Mouse (Mus musculus) CH12.LX (cell line): Measurements from ENCODE around the gene Stox1. TPM values are rescaled to one million over a fixed set of nuclear protein-coding genes. Genes with fewer than 3 reads are reported as not detected.

Experiments
- DNase-seq: peaks from one replicate; pipeline ENCODE4 v3.0.0-alpha.2; 2013; ENCODE audit errors: extremely low read depth
- H3K27ac ChIP-seq: 2 replicates; pipeline ENCODE4 v1.5.1; 2012; ENCODE audit warnings: low read depth, mild to moderate bottlenecking, control low read depth, moderate library complexity; ENCODE audit not compliant: insufficient read depth
- H3K27me3 ChIP-seq: replicated peaks from 2 replicates; pipeline ENCODE3; 2012; ENCODE audit warnings: inconsistent platforms
- H3K36me3 ChIP-seq, 2 experiments: replicated peaks in 1 of 2; 2 replicates each; pipeline versions ENCODE3 to v1.6.1; 2012; ENCODE audit warnings: inconsistent platforms in 1 of 2, low read length in 1 of 2, mild to moderate bottlenecking in 1 of 2, mixed read lengths in 1 of 2, moderate library complexity in 1 of 2; ENCODE audit not compliant: control insufficient read depth in 1 of 2, insufficient read depth in 1 of 2
- H3K4me1 ChIP-seq, 2 experiments: 2 replicates each; pipeline ENCODE4 v1.6.1; 2012; ENCODE audit warnings: inconsistent platforms in 1 of 2, moderate library complexity in 1 of 2; ENCODE audit not compliant: insufficient read depth in 2 of 2, control insufficient read depth in 1 of 2
- H3K4me2 ChIP-seq: 2 replicates; pipeline ENCODE4 v1.6.1; 2012; ENCODE audit warnings: low read depth, mild to moderate bottlenecking, control low read depth; ENCODE audit not compliant: poor library complexity, insufficient read depth, severe bottlenecking
- H3K4me3 ChIP-seq, 3 experiments: fragments of 150-350 bp in 1 of 3; sonication (generic) in 1 of 3; replicated peaks in 1 of 3; 2 replicates each; pipeline versions ENCODE3 to v1.5.1; 2011 to 2012; ENCODE audit warnings: low read depth in 2 of 3, low read length in 2 of 3, mild to moderate bottlenecking in 2 of 3, moderate library complexity in 2 of 3, control low read depth in 1 of 3, improper control_type of control experiment in 1 of 3, inconsistent platforms in 1 of 3, mixed read lengths in 1 of 3; ENCODE audit not compliant: poor library complexity in 1 of 3
- H3K79me2 ChIP-seq: replicated peaks from 2 replicates; pipeline ENCODE4 v1.6.1; 2012; ENCODE audit warnings: mild to moderate bottlenecking, moderate library complexity; ENCODE audit not compliant: control insufficient read depth, poor library complexity, insufficient read depth, severe bottlenecking; ENCODE audit errors: extremely low read depth
- H3K9ac ChIP-seq: 2 replicates; pipeline ENCODE4 v1.6.1; 2012; ENCODE audit warnings: low read depth, mild to moderate bottlenecking, control low read depth, moderate library complexity; ENCODE audit not compliant: insufficient read depth
- H3K9me3 ChIP-seq: replicated peaks from 2 replicates; pipeline ENCODE3; 2012; ENCODE audit warnings: low read length, inconsistent platforms, mixed read lengths
- BHLHE40 ChIP-seq: IDR thresholded peaks from 2 replicates; pipeline ENCODE4 v1.6.1; 2011; ENCODE audit warnings: mild to moderate bottlenecking, low read depth, low read length, improper control_type of control experiment
- CHD1 ChIP-seq: IDR thresholded peaks from 2 replicates; pipeline ENCODE4 v1.6.1; 2012; ENCODE audit warnings: low read depth, low read length, improper control_type of control experiment, inconsistent platforms
- CHD2 ChIP-seq: IDR thresholded peaks from 2 replicates; pipeline ENCODE4 v1.6.1; 2011; ENCODE audit warnings: low read length, improper control_type of control experiment
- E2F4 ChIP-seq: IDR thresholded peaks from 2 replicates; pipeline ENCODE4 v1.6.1; 2011; ENCODE audit warnings: low read depth, low read length, improper control_type of control experiment; ENCODE audit not compliant: insufficient replicate concordance
- ELF1 ChIP-seq: IDR thresholded peaks from 2 replicates; pipeline ENCODE4 v1.6.1; 2014; ENCODE audit warnings: low read depth, mild to moderate bottlenecking, inconsistent platforms, low read length, improper control_type of control experiment
- EP300 ChIP-seq: IDR thresholded peaks from 2 replicates; pipeline ENCODE4 v1.6.1; 2011; ENCODE audit warnings: low read length, improper control_type of control experiment
- HCFC1 ChIP-seq: IDR thresholded peaks from 2 replicates; pipeline ENCODE4 v1.6.1; 2012; ENCODE audit warnings: low read depth, mild to moderate bottlenecking, inconsistent platforms, low read length, improper control_type of control experiment
- IRF4 ChIP-seq: IDR thresholded peaks from 2 replicates; pipeline ENCODE4 v1.6.1; 2014; ENCODE audit warnings: low read depth, mild to moderate bottlenecking, inconsistent platforms, low read length, improper control_type of control experiment
- JUND ChIP-seq: conservative IDR thresholded peaks from 2 replicates; pipeline ENCODE4 v1.6.1; 2011; ENCODE audit warnings: low read depth, low read length, improper control_type of control experiment
- KAT2A ChIP-seq: IDR thresholded peaks from 2 replicates; pipeline ENCODE4 v1.6.1; 2012; ENCODE audit warnings: low read length, improper control_type of control experiment, inconsistent platforms; ENCODE audit not compliant: insufficient replicate concordance
- MAX ChIP-seq: IDR thresholded peaks from 2 replicates; pipeline ENCODE4 v1.6.1; 2011; ENCODE audit warnings: low read length, improper control_type of control experiment
- MAZ ChIP-seq: IDR thresholded peaks from 2 replicates; pipeline ENCODE4 v1.6.1; 2012; ENCODE audit warnings: low read depth, mild to moderate bottlenecking, inconsistent platforms, low read length, improper control_type of control experiment, moderate library complexity
- MXI1 ChIP-seq: IDR thresholded peaks from 2 replicates; pipeline ENCODE4 v1.6.1; 2011; ENCODE audit warnings: mild to moderate bottlenecking, low read depth, low read length, improper control_type of control experiment
- MYC ChIP-seq: IDR thresholded peaks from 2 replicates; pipeline ENCODE4 v1.6.1; 2011; ENCODE audit warnings: low read depth, mild to moderate bottlenecking, improper control_type of control experiment, low read length
- NELFE ChIP-seq: IDR thresholded peaks from 2 replicates; pipeline ENCODE4 v1.6.1; 2011; ENCODE audit warnings: low read depth, low read length, improper control_type of control experiment
- POLR2AphosphoS2 ChIP-seq: IDR thresholded peaks from 2 replicates; pipeline ENCODE4 v1.6.1; 2011; ENCODE audit warnings: low read depth, low read length, improper control_type of control experiment
- RCOR1 ChIP-seq: conservative IDR thresholded peaks from 2 replicates; pipeline ENCODE4 v1.6.1; 2012; ENCODE audit warnings: low read depth, mild to moderate bottlenecking, inconsistent platforms, low read length, improper control_type of control experiment
- SMC3 ChIP-seq: IDR thresholded peaks from 2 replicates; pipeline ENCODE4 v1.6.1; 2011; ENCODE audit warnings: low read depth, low read length, improper control_type of control experiment
- TCF12 ChIP-seq: IDR thresholded peaks from 2 replicates; pipeline ENCODE4 v1.6.1; 2014; ENCODE audit warnings: low read depth, mild to moderate bottlenecking, inconsistent platforms, low read length, improper control_type of control experiment
- USF2 ChIP-seq: conservative IDR thresholded peaks from 2 replicates; pipeline ENCODE4 v1.6.1; 2011; ENCODE audit warnings: low read depth, low read length, improper control_type of control experiment
- ZC3H11A ChIP-seq: IDR thresholded peaks from 2 replicates; pipeline ENCODE4 v1.6.1; 2012; ENCODE audit warnings: low read depth, mild to moderate bottlenecking, inconsistent platforms, low read length, improper control_type of control experiment
- ZMIZ1 ChIP-seq: IDR thresholded peaks from 2 replicates; pipeline ENCODE4 v1.6.1; 2012; ENCODE audit warnings: low read depth, mild to moderate bottlenecking, inconsistent platforms, low read length, improper control_type of control experiment
- ZNF384 ChIP-seq: IDR thresholded peaks from 2 replicates; pipeline ENCODE4 v1.6.1; 2012; ENCODE audit warnings: low read depth, low read length, improper control_type of control experiment, inconsistent platforms
- dilution Hi-C: fragments of 300-500 bp; cut with MboI; formaldehyde crosslinking; loops from 2 replicates; pipeline ENCODE4 v1.14.3; 2020; ENCODE audit warnings: low sequenced_read_pairs; ENCODE audit not compliant: extremely low pct_unique_long_range_greater_than_20kb, extremely low pct_ligation_motif_present
- in situ Hi-C: fragments of 300-500 bp; cut with MboI; formaldehyde crosslinking; loops from 3 replicates; pipeline ENCODE4 v1.14.3; 2019; ENCODE audit warnings: low sequenced_read_pairs, low pct_ligation_motif_present, low pct_unique_long_range_greater_than_20kb, mixed read lengths
- polyA plus RNA-seq: library from polyadenylated mRNA; unstranded; fragments of >175 nt; gene quantifications from 2 replicates; pipeline ENCODE4 v1.2.1, GENCODE M21; 2012; ENCODE audit warnings: low read depth; ENCODE audit not compliant: insufficient read length
- total RNA-seq, 2 experiments: library from RNA; depleted of rRNA; stranded (reverse); fragments of 300-350 nt in 1 of 2; fragments of >200 nt in 1 of 2; gene quantifications; 2 replicates each; pipeline ENCODE4 v1.2.3; 2012 to 2014

Gene Stox1
- total and polyA plus RNA-seq, 3 experiments, result 0.17 TPM; not detected in 2

GRCm38 (mm10) chr10:62739961-62740737 lies 14.2 kb upstream of the Stox1 start (continued):
- TF ChIP-seq JUND (no peak), USF2 (no peak)

- Histone ChIP-seq H3K4me1 (peaks cover 9 to 31% of the 10 kb centered on the region in 2 experiments), H3K9ac (no peak overlapping the region; the same call in 1 of the 2 replicates), H3K9me3 (no peaks in the 10 kb centered on the region), H3K4me3 (peak overlapping the region in 1 of 3 experiments; percentile 1), H3K36me3 (peaks cover 3 to 16% of the 10 kb centered on the region in 2 experiments), H3K79me2 (no peaks in the 10 kb centered on the region), H3K4me2 (no peak overlapping the region), H3K27me3 (no peaks in the 10 kb centered on the region), H3K27ac (0 out of 2 replicates have a peak overlapping the region, but pooled peaks have one; percentile 8)
- TF ChIP-seq MAX (no peak), TCF12 (no peak), HCFC1 (no peak), E2F4 (no peak), BHLHE40 (no peak), IRF4 (peak; percentile 84), EP300 (peak; percentile 57), KAT2A (no peak), NELFE (no peak), SMC3 (no peak), RCOR1 (no peak), POLR2AphosphoS2 (no peak), ELF1 (0 out of 2 replicates have a peak, but pooled peaks have one; percentile 16), CHD2 (no peak), ZC3H11A (no peak), JUND (no peak), MYC (peak; percentile 67; the same call in 1 of the 2 replicates), ZMIZ1 (no peak), MAZ (peak; percentile 57; the same call in 1 of the 2 replicates), MXI1 (0 out of 2 replicates have a peak, but pooled peaks have one; percentile 22), CHD1 (no peak), ZNF384 (peak; percentile 85)
- dilution Hi-C loops, result no loop called here
- in situ Hi-C loops, result no loop called here
- peak; percentile 38 for DNase-seq
These were observed 11.2 kb upstream of the Stox1 start for GRCm38 (mm10) chr10:62736965-62737688.
